Mouse (Mus musculus): ENCODE measurements around the gene Cdk9. TPM values are rescaled to one million over a fixed set of nuclear protein-coding genes. Genes with fewer than 3 reads are reported as not detected.

The Cdk9 gene
- polyA plus RNA-seq, 1 experiment from 2014 or later = 93.3 TPM

GRCm38 (mm10) chr2:32682721-32683417 is 30.0 kb downstream of the Cdk9 start:
- ChIA-PET POLR2A (no interaction called here), CTCF (no interaction called here)
- in situ Hi-C loops (cut with MboI; ENCODE audit: low pct_unique_long_range_greater_than_20kb) = no loop called here
- no peak for TF ChIP-seq CTCF (IDR thresholded peaks at IDR 0.05)
- H3K27me3 ChIP-seq = no peaks in the 10 kb centered on the region
- DNase-seq (ENCODE audit: low read depth, low spot score) (no peak), ATAC-seq (no peak)

DNA sequence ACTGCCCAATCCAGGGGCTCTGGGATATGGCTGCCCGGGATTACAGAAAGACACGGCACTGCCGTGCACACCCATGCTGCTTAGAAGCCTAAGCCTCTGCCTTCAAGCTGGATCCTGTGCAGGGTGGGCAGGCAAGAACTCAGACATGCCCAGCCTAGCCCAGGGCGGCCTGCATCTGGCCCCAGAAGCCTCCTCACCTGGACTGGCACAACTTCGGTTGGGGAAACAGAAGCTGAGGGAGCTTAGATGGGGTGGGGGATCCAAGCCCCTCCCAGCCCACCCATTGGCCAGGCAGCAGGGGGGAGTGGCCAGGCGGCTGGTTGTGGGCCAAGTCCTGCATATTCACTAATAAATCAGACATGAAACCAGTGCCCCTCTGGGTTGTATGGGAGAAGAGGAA is 31.1 kb downstream of the Cdk9 start:
- TF ChIP-seq CTCF (IDR thresholded peaks at IDR 0.05) = no peak
- DNase-seq (ENCODE audit: low read depth, low spot score) (no peak), ATAC-seq (no peak)
- ChIA-PET POLR2A (no interaction called here), CTCF (interaction anchor here (2.7 kb wide), 1 partner anchor 7 kb away, joined by 17 read pairs; no protein-coding TSS in a partner anchor)
- in situ Hi-C loops (cut with MboI; ENCODE audit: low pct_unique_long_range_greater_than_20kb) = no loop called here
- H3K27me3 ChIP-seq = no peaks in the 10 kb centered on the region

- TF ChIP-seq CTCF (IDR thresholded peaks at IDR 0.05) = no peak
- DNase-seq (ENCODE audit: low read depth, low spot score) = no peak
- ChIA-PET POLR2A (no interaction called here), CTCF (interaction anchor here (2.7 kb wide), 1 partner anchor 8 kb away, joined by 17 read pairs; no protein-coding TSS in a partner anchor)
- H3K27me3 ChIP-seq = no peaks in the 10 kb centered on the region
- in situ Hi-C loops (cut with MboI; ENCODE audit: low pct_unique_long_range_greater_than_20kb) = no loop called here
- ATAC-seq = no peak
Observed at GRCm38 (mm10) chr2:32680961-32681650, 31.8 kb downstream of the Cdk9 start.

DNA sequence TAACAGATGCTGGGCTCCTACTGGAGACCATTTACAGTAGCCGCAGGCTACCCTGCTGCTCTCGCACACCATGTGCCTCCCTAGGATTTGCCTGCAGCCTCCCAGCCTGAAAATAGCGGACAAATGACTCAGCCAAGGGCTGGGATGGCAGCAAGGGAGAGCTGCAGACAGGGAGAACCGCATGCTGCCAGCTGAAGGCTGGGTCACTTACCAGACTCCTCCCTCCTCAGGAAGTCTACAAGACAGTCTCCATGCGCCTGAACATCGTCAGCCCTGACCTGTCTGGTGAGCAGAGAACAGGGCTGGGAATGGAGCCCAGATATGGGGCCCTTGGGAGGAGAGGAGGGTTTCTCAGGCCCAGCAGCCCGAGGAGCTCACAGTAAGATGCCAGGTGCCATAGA is 32.8 kb downstream of the Cdk9 start:
- ATAC-seq (peak; percentile 92), DNase-seq (ENCODE audit: low read depth, low spot score) (peak; percentile 78)
- no peak for TF ChIP-seq CTCF (IDR thresholded peaks at IDR 0.05)
- in situ Hi-C loops (cut with MboI; ENCODE audit: low pct_unique_long_range_greater_than_20kb) = no loop called here
- no peaks in the 10 kb centered on the region for H3K27me3 ChIP-seq
- ChIA-PET POLR2A (interaction anchor here (0.8 to 1.5 kb wide), 2 partner anchors 12 to 68 kb away, joined by 3 to 5 read pairs; no protein-coding TSS in a partner anchor), CTCF (interaction anchor here (1.1 to 2.7 kb wide), 4 partner anchors 9 to 48 kb away, joined by 3 to 17 read pairs (median 8); no protein-coding TSS in a partner anchor)

DNA sequence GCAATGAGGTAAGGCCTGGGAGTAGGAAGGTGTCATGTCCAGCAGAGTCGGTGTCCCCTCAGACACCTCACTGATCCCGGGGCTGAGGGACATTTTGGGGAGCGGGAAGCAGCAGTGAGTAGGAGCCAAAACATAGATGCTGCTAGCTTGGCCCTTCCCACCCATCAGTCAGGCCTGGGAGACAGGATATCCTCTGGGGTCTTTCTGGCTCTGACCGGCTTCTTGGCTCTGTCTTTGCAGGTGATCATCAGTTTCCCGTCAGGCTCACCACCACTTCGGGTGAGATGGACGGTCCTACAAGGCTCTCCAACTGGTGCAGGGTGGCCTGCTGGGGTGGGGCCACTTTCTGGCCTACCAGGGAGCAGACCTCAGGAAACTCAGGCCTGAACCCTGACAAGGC is 35.2 kb downstream of the Cdk9 start:
- in situ Hi-C loops (cut with MboI; ENCODE audit: low pct_unique_long_range_greater_than_20kb) = no loop called here
- DNase-seq (ENCODE audit: low read depth, low spot score) = no peak
- ChIA-PET POLR2A (interaction anchor here (0.9 kb wide), 1 partner anchor 45 kb away, joined by 3 read pairs; no protein-coding TSS in a partner anchor), CTCF (interaction anchor here (1.5 kb wide), 1 partner anchor 46 kb away, joined by 6 read pairs; no protein-coding TSS in a partner anchor)
- no peak for TF ChIP-seq CTCF (IDR thresholded peaks at IDR 0.05)
- no peak for ATAC-seq
- no peaks in the 10 kb centered on the region for H3K27me3 ChIP-seq

DNA sequence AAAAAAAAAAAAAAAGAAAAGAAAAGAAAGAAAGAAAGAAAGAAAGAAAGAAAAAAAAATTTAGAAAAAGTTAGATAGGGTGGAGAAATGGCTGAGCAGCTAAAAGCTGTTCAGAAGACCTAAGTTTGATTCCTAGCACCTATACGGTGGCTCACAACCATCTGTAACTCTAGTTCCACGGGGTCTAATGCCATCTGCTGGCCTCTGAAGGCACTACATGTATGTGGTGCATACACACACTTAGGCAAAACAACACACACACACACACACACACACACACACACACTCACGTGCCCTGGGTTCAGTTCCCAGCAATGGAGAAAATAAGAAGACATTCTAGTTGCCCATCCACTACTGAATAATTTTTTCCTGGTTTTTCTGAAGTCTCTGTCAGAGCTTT is 36.1 kb downstream of the Cdk9 start:
- ChIA-PET CTCF (interaction anchor here (1.5 kb wide), 1 partner anchor 45 kb away, joined by 6 read pairs; no protein-coding TSS in a partner anchor), POLR2A (no interaction called here)
- TF ChIP-seq CTCF (IDR thresholded peaks at IDR 0.05) = no peak
- no peaks in the 10 kb centered on the region for H3K27me3 ChIP-seq
- in situ Hi-C loops (cut with MboI; ENCODE audit: low pct_unique_long_range_greater_than_20kb) = no loop called here
- no peak for DNase-seq (ENCODE audit: low read depth, low spot score)
- ATAC-seq = no peak

DNA sequence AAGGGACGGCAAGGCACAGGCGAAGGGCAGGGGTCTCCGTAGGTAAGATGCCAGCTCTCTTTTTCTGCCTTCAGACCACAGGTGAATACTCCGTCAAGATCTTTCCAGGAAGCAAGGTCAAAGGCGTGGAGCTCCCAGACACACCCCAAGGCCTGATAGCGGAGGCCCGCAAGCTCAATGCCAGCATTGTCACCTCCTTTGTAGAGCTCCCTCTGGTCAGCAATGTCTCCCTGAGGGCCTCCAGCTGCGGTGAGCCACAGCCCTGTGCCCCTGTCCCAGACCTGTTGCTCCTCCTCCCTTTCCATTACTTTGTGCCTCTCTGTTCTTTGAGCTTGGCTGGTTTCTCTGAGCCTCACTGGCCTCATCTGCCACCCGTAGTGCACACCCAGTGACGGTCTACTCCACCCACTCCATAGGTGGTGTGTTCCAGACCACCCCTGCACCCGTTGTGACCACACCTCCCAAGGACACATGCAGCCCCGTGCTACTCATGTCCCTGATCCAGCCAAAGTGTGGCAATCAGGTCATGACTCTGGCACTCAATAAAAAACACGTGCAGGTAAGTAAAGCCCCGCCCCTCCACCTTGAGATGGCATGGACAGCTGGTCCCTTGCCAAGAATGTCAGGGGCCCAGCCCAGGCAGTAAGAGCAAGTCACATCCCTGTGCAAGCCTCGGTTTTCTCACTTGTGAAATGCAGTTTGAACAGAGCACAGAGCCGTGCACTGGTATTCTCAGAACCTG is 39.5 kb downstream of the Cdk9 start:
- DNase-seq (ENCODE audit: low read depth, low spot score) (no peak), ATAC-seq (peak; percentile 8)
- ChIA-PET POLR2A (no interaction called here), CTCF (interaction anchor here (1.6 kb wide), 1 partner anchor 16 kb away, joined by 6 read pairs; no protein-coding TSS in a partner anchor)
- TF ChIP-seq CTCF (IDR thresholded peaks at IDR 0.05) = no peak
- H3K27me3 ChIP-seq = no peaks in the 10 kb centered on the region
- in situ Hi-C loops (cut with MboI; ENCODE audit: low pct_unique_long_range_greater_than_20kb) = no loop called here

GRCm38 (mm10) chr2:32671907-32672595 is 40.8 kb downstream of the Cdk9 start:
- TF ChIP-seq CTCF (IDR thresholded peaks at IDR 0.05) = no peak
- ChIA-PET CTCF (interaction anchor here (1.0 to 1.2 kb wide), 2 partner anchors 17 to 40 kb away, joined by 3 to 4 read pairs; no protein-coding TSS in a partner anchor), POLR2A (interaction anchor here (0.6 kb wide), 1 partner anchor 60 kb away, joined by 3 read pairs; no protein-coding TSS in a partner anchor)
- in situ Hi-C loops (cut with MboI; ENCODE audit: low pct_unique_long_range_greater_than_20kb) = no loop called here
- no peaks in the 10 kb centered on the region for H3K27me3 ChIP-seq
- no peak for DNase-seq (ENCODE audit: low read depth, low spot score)
- no peak for ATAC-seq

GRCm38 (mm10) chr2:32671147-32671546 is 41.7 kb downstream of the Cdk9 start:
- ATAC-seq (no peak), DNase-seq (ENCODE audit: low read depth, low spot score) (no peak)
- ChIA-PET POLR2A (interaction anchor here (0.6 kb wide), 1 partner anchor 61 kb away, joined by 3 read pairs; no protein-coding TSS in a partner anchor), CTCF (interaction anchor here (1.0 to 1.3 kb wide), 3 partner anchors 9 to 39 kb away, joined by 3 to 4 read pairs (median 4); no protein-coding TSS in a partner anchor)
- TF ChIP-seq CTCF (IDR thresholded peaks at IDR 0.05) = no peak
- in situ Hi-C loops (cut with MboI; ENCODE audit: low pct_unique_long_range_greater_than_20kb) = no loop called here
- H3K27me3 ChIP-seq = no peaks in the 10 kb centered on the region

DNA sequence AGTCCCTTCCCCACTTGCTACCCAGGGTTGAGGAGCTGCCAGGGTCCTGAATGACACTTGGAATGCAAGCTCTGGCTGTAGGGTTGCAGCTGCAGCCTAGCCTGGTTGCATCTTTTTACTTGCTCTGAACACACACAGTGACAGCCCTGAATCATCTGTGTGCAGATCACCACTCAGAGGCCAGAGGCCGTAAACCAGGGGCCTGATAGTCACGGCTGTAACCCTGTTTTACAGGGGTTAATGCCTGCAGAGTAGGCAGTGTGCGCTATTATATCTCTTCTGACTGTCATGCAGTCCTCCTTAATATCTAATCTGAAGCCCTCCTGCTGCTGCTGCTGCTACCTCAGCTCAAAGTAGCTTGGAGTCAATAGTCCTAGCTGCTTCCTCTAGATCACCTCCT is 43.0 kb downstream of the Cdk9 start:
- no peak for ATAC-seq
- ChIA-PET POLR2A (no interaction called here), CTCF (interaction anchor here (1.3 kb wide), 1 partner anchor 10 kb away, joined by 4 read pairs; no protein-coding TSS in a partner anchor)
- no peak for TF ChIP-seq CTCF (IDR thresholded peaks at IDR 0.05)
- in situ Hi-C loops (cut with MboI; ENCODE audit: low pct_unique_long_range_greater_than_20kb) = no loop called here
- no peaks in the 10 kb centered on the region for H3K27me3 ChIP-seq
- DNase-seq (ENCODE audit: low read depth, low spot score) = no peak
